Mouse (Mus musculus): Measurements from ENCODE around the gene Rock2. TPM values are rescaled to one million over a fixed set of nuclear protein-coding genes. Genes with fewer than 3 reads are reported as not detected.

The Rock2 gene
- total RNA-seq, 1 experiment, result 44.5 TPM

DNA sequence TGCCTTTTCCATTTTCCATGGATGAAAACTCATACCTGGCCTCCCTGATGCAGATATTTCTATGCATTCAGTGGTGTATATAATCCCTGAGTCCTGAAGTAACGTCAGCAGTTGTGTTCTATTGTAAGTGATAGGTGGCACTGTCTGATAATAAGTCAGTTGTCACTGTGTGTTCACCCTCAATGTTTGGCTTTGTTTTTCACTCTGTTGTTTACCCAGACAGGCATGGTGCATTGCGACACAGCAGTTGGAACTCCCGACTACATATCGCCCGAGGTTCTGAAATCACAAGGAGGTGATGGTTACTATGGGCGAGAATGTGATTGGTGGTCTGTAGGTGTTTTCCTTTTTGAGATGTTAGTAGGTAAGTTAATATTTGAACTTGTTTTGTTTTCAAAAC, 53.5 kb downstream of the Rock2 start:
- in situ Hi-C loops (cut with MboI; ENCODE audit: low sequenced_read_pairs in 2 of 2, unreplicated experiment in 2 of 2), result no loop called here
- H3K9me3 ChIP-seq (ENCODE audit: control insufficient read depth, insufficient read depth, low read depth, low read length), result no peaks in the 10 kb centered on the region
- H3K9ac ChIP-seq (ENCODE audit: insufficient read depth, low read depth, low read length, poor library complexity, severe bottlenecking), result no peak overlapping the region
- no peak overlapping the region for H3K27ac ChIP-seq (ENCODE audit: insufficient read depth, low read depth, low read length, poor library complexity, severe bottlenecking)
- no peaks in the 10 kb centered on the region for H3K4me1 ChIP-seq (ENCODE audit: control insufficient read depth in 2 of 2, insufficient read depth in 2 of 2, low read length in 2 of 2, poor library complexity in 1 of 2)
- H3K36me3 ChIP-seq (ENCODE audit: control insufficient read depth, insufficient read depth, low read length, poor library complexity, severe bottlenecking), result no peaks in the 10 kb centered on the region; the same call in 1 of the 2 replicates
- TF ChIP-seq ZC3H11A (IDR thresholded peaks at IDR 0.05; ENCODE audit: borderline replicate concordance, low read depth, low read length) (no peak), MAFK (IDR thresholded peaks at IDR 0.05; ENCODE audit: insufficient read depth, low read depth, low read length) (no peak)
- no peak overlapping the region for H3K4me3 ChIP-seq (ENCODE audit: insufficient read depth in 1 of 2, low read depth in 1 of 2, low read length in 2 of 2, poor library complexity in 1 of 2, severe bottlenecking in 1 of 2)
- DNase-seq (ENCODE audit: low read depth, low spot score), result no peak

DNA sequence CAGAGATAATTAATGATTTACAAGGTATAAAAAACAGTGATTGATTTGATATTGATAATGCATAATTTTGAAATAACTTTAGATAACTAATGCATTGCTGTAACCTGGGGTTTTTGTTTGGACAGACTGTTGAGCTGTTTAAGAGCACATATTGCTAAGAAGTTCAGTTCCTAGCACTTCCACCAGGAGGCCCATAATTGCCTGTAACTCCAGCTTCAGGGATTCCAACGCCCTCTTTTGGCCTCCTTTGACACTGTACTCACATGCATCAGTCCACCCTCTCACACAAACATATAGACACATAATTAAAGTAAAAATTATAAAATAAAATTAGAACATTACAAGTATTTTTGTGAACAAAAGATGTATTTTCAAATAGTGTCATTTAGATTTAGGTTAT, 64.2 kb downstream of the Rock2 start:
- TF ChIP-seq MAFK (IDR thresholded peaks at IDR 0.05; ENCODE audit: insufficient read depth, low read depth, low read length), result no peak
- peaks cover 4% of the 10 kb centered on the region for H3K36me3 ChIP-seq (ENCODE audit: control insufficient read depth, insufficient read depth, low read length, poor library complexity, severe bottlenecking)
- H3K27ac ChIP-seq (ENCODE audit: insufficient read depth, low read depth, low read length, poor library complexity, severe bottlenecking), result no peak overlapping the region
- H3K9ac ChIP-seq (ENCODE audit: insufficient read depth, low read depth, low read length, poor library complexity, severe bottlenecking), result no peak overlapping the region
- in situ Hi-C loops (cut with MboI; ENCODE audit: low sequenced_read_pairs in 2 of 2, unreplicated experiment in 2 of 2), result no loop called here
- H3K9me3 ChIP-seq (ENCODE audit: control insufficient read depth, insufficient read depth, low read depth, low read length), result no peaks in the 10 kb centered on the region
- H3K4me3 ChIP-seq (ENCODE audit: insufficient read depth in 1 of 2, low read depth in 1 of 2, low read length in 2 of 2, poor library complexity in 1 of 2, severe bottlenecking in 1 of 2), result no peak overlapping the region
- no peaks in the 10 kb centered on the region for H3K4me1 ChIP-seq (ENCODE audit: control insufficient read depth in 2 of 2, insufficient read depth in 2 of 2, low read length in 2 of 2, poor library complexity in 1 of 2)
- DNase-seq (ENCODE audit: low read depth, low spot score), result peak; percentile 43

GRCm38 (mm10) chr12:16963354-16963753, 68.7 kb downstream of the Rock2 start:
- in situ Hi-C loops (cut with MboI; ENCODE audit: low sequenced_read_pairs in 2 of 2, unreplicated experiment in 2 of 2), result no loop called here
- no peak for TF ChIP-seq HCFC1 (IDR thresholded peaks at IDR 0.05; ENCODE audit: borderline replicate concordance, insufficient read depth, low read length)
- no peak for TF ChIP-seq MAFK (IDR thresholded peaks at IDR 0.05; ENCODE audit: insufficient read depth, low read depth, low read length)
- no peak for TF ChIP-seq CHD2 (IDR thresholded peaks at IDR 0.05; ENCODE audit: low read depth, low read length)
- Histone ChIP-seq H3K9me3 (ENCODE audit: control insufficient read depth, insufficient read depth, low read depth, low read length) (no peaks in the 10 kb centered on the region), H3K36me3 (ENCODE audit: control insufficient read depth, insufficient read depth, low read length, poor library complexity, severe bottlenecking) (peaks cover 3% of the 10 kb centered on the region), H3K4me3 (ENCODE audit: insufficient read depth in 1 of 2, low read depth in 1 of 2, low read length in 2 of 2, poor library complexity in 1 of 2, severe bottlenecking in 1 of 2) (no peak overlapping the region), H3K27ac (ENCODE audit: insufficient read depth, low read depth, low read length, poor library complexity, severe bottlenecking) (no peak overlapping the region), H3K4me1 (ENCODE audit: control insufficient read depth in 2 of 2, insufficient read depth in 2 of 2, low read length in 2 of 2, poor library complexity in 1 of 2) (no peaks in the 10 kb centered on the region), H3K9ac (ENCODE audit: insufficient read depth, low read depth, low read length, poor library complexity, severe bottlenecking) (no peak overlapping the region)
- no peak for DNase-seq (ENCODE audit: low read depth, low spot score)

DNA sequence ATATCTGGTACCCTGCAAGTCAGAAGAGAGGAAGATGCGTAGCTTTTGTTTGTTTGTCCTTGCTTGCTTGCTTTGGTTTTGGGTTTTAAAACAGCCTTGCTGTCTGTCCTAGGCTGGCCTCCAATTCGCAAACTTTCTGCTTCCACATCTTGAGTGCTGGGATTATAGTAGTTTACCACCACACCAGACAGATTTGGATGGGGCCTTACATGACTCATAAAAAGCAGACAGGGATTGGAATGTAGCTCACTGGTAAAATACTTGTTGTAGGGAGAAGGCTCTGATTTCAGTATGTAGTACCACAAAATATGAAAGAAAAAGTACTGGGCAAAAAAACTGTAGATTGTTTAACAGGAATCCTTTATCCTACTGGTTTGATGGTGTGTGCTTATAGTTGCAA, 72.1 kb downstream of the Rock2 start:
- in situ Hi-C loops (cut with MboI; ENCODE audit: low sequenced_read_pairs in 2 of 2, unreplicated experiment in 2 of 2), result no loop called here
- Histone ChIP-seq H3K9me3 (ENCODE audit: control insufficient read depth, insufficient read depth, low read depth, low read length) (no peaks in the 10 kb centered on the region), H3K4me1 (ENCODE audit: control insufficient read depth in 2 of 2, insufficient read depth in 2 of 2, low read length in 2 of 2, poor library complexity in 1 of 2) (no peaks in the 10 kb centered on the region), H3K4me3 (ENCODE audit: insufficient read depth in 1 of 2, low read depth in 1 of 2, low read length in 2 of 2, poor library complexity in 1 of 2, severe bottlenecking in 1 of 2) (no peak overlapping the region), H3K36me3 (ENCODE audit: control insufficient read depth, insufficient read depth, low read length, poor library complexity, severe bottlenecking) (no peaks in the 10 kb centered on the region; the same call in 1 of the 2 replicates), H3K27ac (ENCODE audit: insufficient read depth, low read depth, low read length, poor library complexity, severe bottlenecking) (no peak overlapping the region), H3K9ac (ENCODE audit: insufficient read depth, low read depth, low read length, poor library complexity, severe bottlenecking) (no peak overlapping the region)
- TF ChIP-seq CHD2 (IDR thresholded peaks at IDR 0.05; ENCODE audit: low read depth, low read length) (no peak), MAFK (IDR thresholded peaks at IDR 0.05; ENCODE audit: insufficient read depth, low read depth, low read length) (no peak), ZNF384 (IDR thresholded peaks at IDR 0.05; ENCODE audit: low read depth, low read length) (no peak), ZC3H11A (IDR thresholded peaks at IDR 0.05; ENCODE audit: borderline replicate concordance, low read depth, low read length) (no peak), HCFC1 (IDR thresholded peaks at IDR 0.05; ENCODE audit: borderline replicate concordance, insufficient read depth, low read length) (no peak)
- no peak for DNase-seq (ENCODE audit: low read depth, low spot score)

GRCm38 (mm10) chr12:16977120-16977519, 82.4 kb downstream of the Rock2 start:
- TF ChIP-seq HCFC1 (IDR thresholded peaks at IDR 0.05; ENCODE audit: borderline replicate concordance, insufficient read depth, low read length), result no peak
- no peak for TF ChIP-seq ZNF384 (IDR thresholded peaks at IDR 0.05; ENCODE audit: low read depth, low read length)
- peak; percentile 77 for TF ChIP-seq MAFK (IDR thresholded peaks at IDR 0.05; ENCODE audit: insufficient read depth, low read depth, low read length)
- no peak for TF ChIP-seq ZC3H11A (IDR thresholded peaks at IDR 0.05; ENCODE audit: borderline replicate concordance, low read depth, low read length)
- Histone ChIP-seq H3K4me1 (ENCODE audit: control insufficient read depth in 2 of 2, insufficient read depth in 2 of 2, low read length in 2 of 2, poor library complexity in 1 of 2) (no peaks in the 10 kb centered on the region), H3K36me3 (ENCODE audit: control insufficient read depth, insufficient read depth, low read length, poor library complexity, severe bottlenecking) (peaks cover 7% of the 10 kb centered on the region), H3K9ac (ENCODE audit: insufficient read depth, low read depth, low read length, poor library complexity, severe bottlenecking) (no peak overlapping the region), H3K4me3 (ENCODE audit: insufficient read depth in 1 of 2, low read depth in 1 of 2, low read length in 2 of 2, poor library complexity in 1 of 2, severe bottlenecking in 1 of 2) (no peak overlapping the region), H3K9me3 (ENCODE audit: control insufficient read depth, insufficient read depth, low read depth, low read length) (no peaks in the 10 kb centered on the region), H3K27ac (ENCODE audit: insufficient read depth, low read depth, low read length, poor library complexity, severe bottlenecking) (no peak overlapping the region)
- DNase-seq (ENCODE audit: low read depth, low spot score), result no peak
- in situ Hi-C loops (cut with MboI; ENCODE audit: low sequenced_read_pairs in 2 of 2, unreplicated experiment in 2 of 2), result loop anchor here in 1 of 2 experiments (5.0 kb wide), 1 partner anchor 50 kb away; no protein-coding TSS in a partner anchor

Measured in ES-E14 (cell line).